In genomic region chr15:102070476-102071467, GRCm38 (mm10) we compare ENCODE assay signal across 28 mouse cellular contexts. TPM values are rescaled to one million over a fixed set of nuclear protein-coding genes. Genes with fewer than 3 reads are reported as not detected.
DNase-seq lines count a peak whose midpoint lies in the region; ATAC-seq and TF ChIP-seq lines count a peak whose summit lies in the region.
"Had no signal": no experiment of that assay in that cellular context is flagged by ENCODE, and none has a peak within 500 bp of the region (broad histone marks: within the 10 kb centered on the region; RNA-seq: fewer than 3 reads in every experiment).

No protein-coding gene starts in this region.

- no peak for TF ChIP-seq POLR2A in CH12.LX (IDR thresholded peaks at IDR 0.05; ENCODE audit: low read depth, low read length)
- TF ChIP-seq POLR2A in small intestine, adult 2 months (IDR thresholded peaks at IDR 0.05; ENCODE audit: low read depth, low read length), result no peak; the same call in 1 of the 2 replicates

- no peak overlapping the region for H3K9ac ChIP-seq in liver, embryonic 12.5 days
- H3K9ac ChIP-seq in liver, postnatal 0 days (replicated peaks), result no peak overlapping the region
- H3K9ac ChIP-seq in CH12.LX (ENCODE audit: insufficient read depth, low read depth), result 0 out of 2 replicates have a peak overlapping the region, but pooled peaks have one; percentile 11
- no peak overlapping the region for H3K9ac ChIP-seq in heart, embryonic 11.5 days (ENCODE audit: low read depth, low read length)
- H3K9ac ChIP-seq: embryonic facial prominence, embryonic 12.5 days; embryonic facial prominence, embryonic 15.5 days; forebrain, embryonic 12.5 days; forebrain, embryonic 15.5 days; heart, embryonic 13.5 days; hindbrain, embryonic 14.5 days had no signal

- DNase-seq in liver, postnatal 0 days, result no peak
- no peak for DNase-seq in CH12.LX (ENCODE audit: extremely low read depth)
- peak; percentile 81 for DNase-seq in MEL-GATA-1-ER (ENCODE audit: extremely low read depth, low read depth)
- no peak for DNase-seq in left cerebral cortex, postnatal 25 days (ENCODE audit: low spot score in 2 of 2)
- DNase-seq: adrenal gland, adult 8-10 months; adrenal gland, postnatal 25 days; cerebellum, adult 18-20 months; cerebellum, adult 9-10 months; cerebellum, postnatal 14 days; gastrocnemius, postnatal 25 days; heart, adult 11 months; heart, postnatal 14 days; heart, postnatal 4 days had no signal

- no peak for TF ChIP-seq RAD21 in CH12.LX (IDR thresholded peaks at IDR 0.05; ENCODE audit: low read depth, low read length)

- H3K36me3 ChIP-seq in liver, embryonic 12.5 days, result peaks cover 6% of the 10 kb centered on the region
- no peaks in the 10 kb centered on the region for H3K36me3 ChIP-seq in liver, postnatal 0 days (replicated peaks; ENCODE audit: insufficient read depth, low read length)
- H3K36me3 ChIP-seq in CH12.LX (replicated peaks in 1 of 2; ENCODE audit: control insufficient read depth in 1 of 2, insufficient read depth in 1 of 2, low read length in 1 of 2), result peaks cover 0 to 5% of the 10 kb centered on the region in 2 experiments
- H3K36me3 ChIP-seq in small intestine, adult 2 months (ENCODE audit: control insufficient read depth, insufficient read depth, low read length), result no peaks in the 10 kb centered on the region
- no peaks in the 10 kb centered on the region for H3K36me3 ChIP-seq in heart, embryonic 11.5 days (ENCODE audit: control insufficient read depth, insufficient read depth, low read length)
- H3K36me3 ChIP-seq: embryonic facial prominence, embryonic 12.5 days; embryonic facial prominence, embryonic 15.5 days; forebrain, embryonic 12.5 days; forebrain, embryonic 15.5 days; heart, embryonic 13.5 days had no signal

- peak overlapping the region; percentile 28 for H3K4me2 ChIP-seq in liver, embryonic 12.5 days
- H3K4me2 ChIP-seq in liver, postnatal 0 days (ENCODE audit: low read depth, low read length), result no peak overlapping the region
- no peak overlapping the region for H3K4me2 ChIP-seq in CH12.LX (ENCODE audit: insufficient read depth, low read depth, poor library complexity, severe bottlenecking)
- no peak overlapping the region for H3K4me2 ChIP-seq in heart, embryonic 11.5 days
- H3K4me2 ChIP-seq: embryonic facial prominence, embryonic 12.5 days; embryonic facial prominence, embryonic 15.5 days; forebrain, embryonic 12.5 days; forebrain, embryonic 15.5 days; heart, embryonic 13.5 days; hindbrain, embryonic 14.5 days had no signal

- H3K9me3 ChIP-seq in liver, embryonic 12.5 days (replicated peaks), result no peaks in the 10 kb centered on the region
- H3K9me3 ChIP-seq in liver, postnatal 0 days (ENCODE audit: low read length), result no peaks in the 10 kb centered on the region
- no peaks in the 10 kb centered on the region for H3K9me3 ChIP-seq in CH12.LX (replicated peaks; ENCODE audit: low read length)
- H3K9me3 ChIP-seq in heart, embryonic 11.5 days (replicated peaks; ENCODE audit: control insufficient read depth, low read length), result no peaks in the 10 kb centered on the region
- H3K9me3 ChIP-seq: embryonic facial prominence, embryonic 12.5 days; embryonic facial prominence, embryonic 15.5 days; forebrain, embryonic 12.5 days; forebrain, embryonic 15.5 days; G1E; heart, embryonic 13.5 days had no signal

- no peak overlapping the region for H3K4me3 ChIP-seq in liver, embryonic 12.5 days
- H3K4me3 ChIP-seq in liver, postnatal 0 days (ENCODE audit: low read depth, low read length), result no peak overlapping the region
- H3K4me3 ChIP-seq in CH12.LX (replicated peaks in 1 of 3; ENCODE audit: low read depth in 2 of 3, low read length in 2 of 3, poor library complexity in 1 of 3), result no peak overlapping the region
- no peak overlapping the region for H3K4me3 ChIP-seq in small intestine, adult 2 months (ENCODE audit: low read depth, low read length)
- no peak overlapping the region for H3K4me3 ChIP-seq in heart, embryonic 11.5 days (ENCODE audit: low read depth, low read length)
- H3K4me3 ChIP-seq: embryonic facial prominence, embryonic 12.5 days; embryonic facial prominence, embryonic 15.5 days; forebrain, embryonic 12.5 days; forebrain, embryonic 15.5 days; heart, embryonic 13.5 days had no signal

- TF ChIP-seq EP300 in liver, postnatal 0 days (IDR thresholded peaks at IDR 0.05; ENCODE audit: low read depth), result no peak
- TF ChIP-seq EP300 in CH12.LX (IDR thresholded peaks at IDR 0.05; ENCODE audit: low read length), result no peak

- peaks cover 19% of the 10 kb centered on the region for H3K27me3 ChIP-seq in liver, embryonic 12.5 days (replicated peaks)
- H3K27me3 ChIP-seq in liver, postnatal 0 days (ENCODE audit: insufficient read depth, low read length), result 0 out of 2 replicates have a peak, but pooled peaks cover 3% of the 10 kb centered on the region
- peaks cover 7% of the 10 kb centered on the region for H3K27me3 ChIP-seq in CH12.LX (replicated peaks)
- H3K27me3 ChIP-seq in small intestine, adult 2 months (ENCODE audit: control insufficient read depth, insufficient read depth, low read length), result no peaks in the 10 kb centered on the region
- no peaks in the 10 kb centered on the region for H3K27me3 ChIP-seq in heart, embryonic 11.5 days (ENCODE audit: control insufficient read depth, insufficient read depth, low read length)

- intact Hi-C loops in left cerebral cortex, postnatal 25 days (cut with DNase I), result loop anchor here (10.0 kb wide), 1 partner anchor 846 kb away; the partner anchor contains the start of gene Grasp

- in situ Hi-C loops in CH12.LX (cut with MboI; ENCODE audit: low pct_ligation_motif_present, low pct_unique_long_range_greater_than_20kb, low sequenced_read_pairs), result loop anchor here (5.0 kb wide), 1 partner anchor 748 kb away; no protein-coding TSS in a partner anchor

- peaks cover 42% of the 10 kb centered on the region for H3K4me1 ChIP-seq in liver, embryonic 12.5 days
- peaks cover 10% of the 10 kb centered on the region for H3K4me1 ChIP-seq in liver, postnatal 0 days (ENCODE audit: insufficient read depth)
- peaks cover 19 to 66% of the 10 kb centered on the region in 2 experiments for H3K4me1 ChIP-seq in CH12.LX (ENCODE audit: control insufficient read depth in 1 of 2, insufficient read depth in 2 of 2)
- H3K4me1 ChIP-seq in small intestine, adult 2 months (ENCODE audit: control insufficient read depth, insufficient read depth, insufficient read length, low read length), result peaks cover 7% of the 10 kb centered on the region; the same call in 1 of the 2 replicates
- peaks cover 4% of the 10 kb centered on the region; the same call in 1 of the 2 replicates for H3K4me1 ChIP-seq in heart, embryonic 11.5 days (ENCODE audit: control insufficient read depth, insufficient read depth, low read length)

- 58% methylated on average over 13 of the region's 13 CpGs for WGBS in liver, embryonic 12.5 days (ENCODE audit: insufficient replicate concordance)
- 58% methylated on average over 13 of the region's 13 CpGs for WGBS in liver, postnatal 0 days (ENCODE audit: insufficient replicate concordance)
- WGBS in small intestine, adult 2 months, result 31% methylated on average over 13 of the region's 13 CpGs
- 64% methylated on average over 13 of the region's 13 CpGs for WGBS in heart, embryonic 11.5 days (ENCODE audit: insufficient replicate concordance)

- ATAC-seq in liver, embryonic 12.5 days, result no peak
- no peak for ATAC-seq in liver, postnatal 0 days
- no peak for ATAC-seq in heart, embryonic 11.5 days (replicated peaks; ENCODE audit: insufficient number of reproducible peaks, low FRiP score, low TSS enrichment)
- ATAC-seq: activated CD4-positive, CD25-positive, alpha-beta regulatory T cell, adult 4 months; CD4-positive, CD25-positive, alpha-beta regulatory T cell, adult 4 months; forebrain, embryonic 15.5 days; hindbrain, postnatal 0 days; inflammation-experienced regulatory T-cells, adult 6 months; intestine, embryonic 16.5 days had no signal

- H3K79me2 ChIP-seq in CH12.LX (replicated peaks; ENCODE audit: control insufficient read depth, extremely low read depth, insufficient read depth, poor library complexity, severe bottlenecking), result peaks cover 20% of the 10 kb centered on the region

- TF ChIP-seq CTCF in liver, postnatal 0 days (IDR thresholded peaks at IDR 0.05; ENCODE audit: low read depth), result no peak
- no peak for TF ChIP-seq CTCF in CH12.LX (conservative IDR thresholded peaks at IDR 0.05 in 1 of 2, IDR thresholded peaks at IDR 0.05 in 1 of 2; ENCODE audit: low read depth in 2 of 2, low read length in 2 of 2)
- TF ChIP-seq CTCF in small intestine, adult 2 months (IDR thresholded peaks at IDR 0.05; ENCODE audit: extremely low read depth, insufficient read length, insufficient replicate concordance, low read depth, low read length), result no peak

- dilution Hi-C loops in CH12.LX (cut with MboI; ENCODE audit: extremely low pct_ligation_motif_present, extremely low pct_unique_long_range_greater_than_20kb, low sequenced_read_pairs), result no loop called here

- no peak overlapping the region for H3K27ac ChIP-seq in liver, embryonic 12.5 days
- H3K27ac ChIP-seq in liver, postnatal 0 days (ENCODE audit: low read depth), result no peak overlapping the region
- no peak overlapping the region for H3K27ac ChIP-seq in CH12.LX (ENCODE audit: insufficient read depth, low read depth)
- peak overlapping the region; percentile 90 for H3K27ac ChIP-seq in small intestine, adult 2 months (ENCODE audit: insufficient read depth, low read depth, low read length)
- H3K27ac ChIP-seq in heart, embryonic 11.5 days (ENCODE audit: low read depth, low read length), result no peak overlapping the region
- H3K27ac ChIP-seq: embryonic facial prominence, embryonic 12.5 days; embryonic facial prominence, embryonic 15.5 days; forebrain, embryonic 12.5 days; forebrain, embryonic 15.5 days; heart, embryonic 13.5 days; hindbrain, embryonic 14.5 days; hindbrain, postnatal 0 days had no signal

RNA-seq across cellular contexts. Expression of gene Eif4b, which starts 2.8 kb away (rescaled TPM):
- 91.7 and 91.8 TPM in 2 replicates for polyA plus RNA-seq in liver, embryonic 12.5 days (2016; fragmentation: Nextera tagmentation; extraction: Ambion mirVana)
- 30.9 and 32.2 TPM in 2 replicates for polyA plus RNA-seq in liver, postnatal 0 days (2015; fragmentation: Nextera tagmentation; extraction: Ambion mirVana)
- total RNA-seq in CH12.LX (2012; rRNA removed) (507 and 555 TPM in 2 replicates), CH12.LX (2014; rRNA removed) (492 and 536 TPM in 2 replicates)
- 652 and 950 TPM in 2 replicates for polyA plus RNA-seq in CH12.LX (2012; ENCODE audit: insufficient read length, low read depth)
- 22.7 and 54.7 TPM in 2 replicates for polyA plus RNA-seq in small intestine, adult 2 months (2012; rRNA removed)
- 71.6 and 83.5 TPM in 2 replicates for polyA plus RNA-seq in heart, embryonic 11.5 days (2014; fragmentation: Nextera tagmentation; extraction: Ambion mirVana)
- 100 to 1,000 TPM; 157 to 161 TPM for total RNA-seq in left cerebral cortex, postnatal 25 days (2021)

RNA-seq across cellular contexts. Expression of gene Tns2, which starts 29.4 kb away (rescaled TPM):
- polyA plus RNA-seq in liver, embryonic 12.5 days (2016; fragmentation: Nextera tagmentation; extraction: Ambion mirVana), result 6.4 and 9.2 TPM in 2 replicates
- polyA plus RNA-seq in liver, postnatal 0 days (2015; fragmentation: Nextera tagmentation; extraction: Ambion mirVana), result 9.2 TPM in 2 replicates
- 0.08 and 0.13 TPM in 2 replicates for total RNA-seq in CH12.LX (2012; rRNA removed)
- total RNA-seq in CH12.LX (2014; rRNA removed), result not detected in 2 replicates
- 0.34 and 0.49 TPM in 2 replicates for polyA plus RNA-seq in CH12.LX (2012; ENCODE audit: insufficient read length, low read depth)
- polyA plus RNA-seq in small intestine, adult 2 months (2012; rRNA removed), result 26.4 and 42.5 TPM in 2 replicates
- polyA plus RNA-seq in heart, embryonic 11.5 days (2014; fragmentation: Nextera tagmentation; extraction: Ambion mirVana), result 25.0 and 25.4 TPM in 2 replicates
- 10 to 100 TPM; 11.8 to 19.1 TPM for total RNA-seq in left cerebral cortex, postnatal 25 days (2021)

RNA-seq across cellular contexts. Expression of gene Krt18, which starts 42.8 kb away (rescaled TPM):
- polyA plus RNA-seq in liver, embryonic 12.5 days (2016; fragmentation: Nextera tagmentation; extraction: Ambion mirVana), result 72.7 and 77.6 TPM in 2 replicates
- polyA plus RNA-seq in liver, postnatal 0 days (2015; fragmentation: Nextera tagmentation; extraction: Ambion mirVana), result 234 and 261 TPM in 2 replicates
- total RNA-seq in CH12.LX (2012; rRNA removed) (0.13 and 0.21 TPM in 2 replicates), CH12.LX (2014; rRNA removed) (not detected in 2 replicates)
- not detected in 2 replicates for polyA plus RNA-seq in CH12.LX (2012; ENCODE audit: insufficient read length, low read depth)
- 141 and 200 TPM in 2 replicates for polyA plus RNA-seq in small intestine, adult 2 months (2012; rRNA removed)
- polyA plus RNA-seq in heart, embryonic 11.5 days (2014; fragmentation: Nextera tagmentation; extraction: Ambion mirVana), result 39.3 and 41.9 TPM in 2 replicates
- total RNA-seq in left cerebral cortex, postnatal 25 days (2021), result under 1 TPM in 1 of 2 experiments, not detected in 1; 0.69 TPM
- total RNA-seq: G1E had no signal
- polyA plus RNA-seq: activated CD4-positive, CD25-positive, alpha-beta regulatory T cell, adult 4 months; G1E had no signal

Comparison
In these comparisons a context has a peak if more than half of its experiments do, and no peak if none do; other contexts are left out.
1. RNA of gene Krt18, which starts 42.8 kb away (polyA plus RNA-seq): 234 to 261 TPM in liver, postnatal 0 days, 141 to 200 TPM in small intestine, adult 2 months, 72.7 to 77.6 TPM in liver, embryonic 12.5 days and 39.3 to 41.9 TPM in heart, embryonic 11.5 days; not detected in CH12.LX; every median in the first group is over 10 times any median in the second.